Mouse (Mus musculus): ENCODE measurements around the gene Col15a1. TPM values are rescaled to one million over a fixed set of nuclear protein-coding genes. Genes with fewer than 3 reads are reported as not detected.

Gene Col15a1
- polyA plus RNA-seq, 1 experiment from 2014 or later = 28.6 TPM

GRCm38 (mm10) chr4:47222146-47222545 lies 14.2 kb downstream of the Col15a1 start:
- no peak for ATAC-seq (ENCODE audit: low FRiP score, low TSS enrichment)

GRCm38 (mm10) chr4:47225920-47226319 lies 18.0 kb downstream of the Col15a1 start:
- Histone ChIP-seq H3K4me2 (replicated peaks; ENCODE audit: low read depth) (no peak overlapping the region), H3K27me3 (ENCODE audit: control insufficient read depth, insufficient read depth, low read length) (no peaks in the 10 kb centered on the region), H3K27ac (replicated peaks) (no peak overlapping the region), H3K36me3 (ENCODE audit: control insufficient read depth, insufficient read depth, low read length) (no peaks in the 10 kb centered on the region), H3K4me3 (ENCODE audit: low read depth, low read length) (no peak overlapping the region), H3K4me1 (replicated peaks; ENCODE audit: control insufficient read depth, insufficient read depth) (peaks cover 6% of the 10 kb centered on the region; the same call in 1 of the 2 replicates), H3K9me3 (ENCODE audit: control insufficient read depth, low read length) (no peaks in the 10 kb centered on the region), H3K9ac (ENCODE audit: low read length) (no peak overlapping the region)
- TF ChIP-seq EP300 (optimal IDR thresholded peaks at IDR 0.05) (no peak), CTCF (IDR thresholded peaks at IDR 0.05; ENCODE audit: low read depth) (no peak)
- WGBS = 54% methylated on average over 6 of the region's 6 CpGs
- DNase-seq (ENCODE audit: low spot score) (no peak), ATAC-seq (ENCODE audit: low FRiP score, low TSS enrichment) (no peak)

More at GRCm38 (mm10) chr4:47222146-47222545, 14.2 kb downstream of the Col15a1 start:
- 65% methylated on average over 3 of the region's 3 CpGs for WGBS
- H3K9ac ChIP-seq (ENCODE audit: low read length) = no peak overlapping the region
- H3K36me3 ChIP-seq (ENCODE audit: control insufficient read depth, insufficient read depth, low read length) = no peaks in the 10 kb centered on the region
- no peak overlapping the region for H3K4me3 ChIP-seq (ENCODE audit: low read depth, low read length)
- TF ChIP-seq EP300 (optimal IDR thresholded peaks at IDR 0.05) (no peak), CTCF (IDR thresholded peaks at IDR 0.05; ENCODE audit: low read depth) (no peak)
- H3K4me2 ChIP-seq (replicated peaks; ENCODE audit: low read depth) = no peak overlapping the region
- H3K4me1 ChIP-seq (replicated peaks; ENCODE audit: control insufficient read depth, insufficient read depth) = peaks cover 2% of the 10 kb centered on the region; the same call in 1 of the 2 replicates
- H3K27me3 ChIP-seq (ENCODE audit: control insufficient read depth, insufficient read depth, low read length) = no peaks in the 10 kb centered on the region
- no peaks in the 10 kb centered on the region for H3K9me3 ChIP-seq (ENCODE audit: control insufficient read depth, low read length)
- DNase-seq (ENCODE audit: low spot score) = no peak
- H3K27ac ChIP-seq (replicated peaks) = no peak overlapping the region

- no peak for ATAC-seq (ENCODE audit: low FRiP score, low TSS enrichment)
Measured at GRCm38 (mm10) chr4:47227101-47227500, 19.1 kb downstream of the Col15a1 start.

GRCm38 (mm10) chr4:47227756-47228155 lies 19.8 kb downstream of the Col15a1 start:
- no peaks in the 10 kb centered on the region for H3K9me3 ChIP-seq (ENCODE audit: control insufficient read depth, low read length)
- no peak overlapping the region for H3K4me3 ChIP-seq (ENCODE audit: low read depth, low read length)
- peak overlapping the region; percentile 35; the same call in 1 of the 2 replicates for H3K9ac ChIP-seq (ENCODE audit: low read length)
- H3K4me1 ChIP-seq (replicated peaks; ENCODE audit: control insufficient read depth, insufficient read depth) = peaks cover 6% of the 10 kb centered on the region; the same call in 1 of the 2 replicates
- no peaks in the 10 kb centered on the region for H3K27me3 ChIP-seq (ENCODE audit: control insufficient read depth, insufficient read depth, low read length)
- DNase-seq (ENCODE audit: low spot score) (peak; percentile 48), ATAC-seq (ENCODE audit: low FRiP score, low TSS enrichment) (peak; percentile 67; the same call in 1 of the 2 replicates)
- WGBS = 41% methylated on average over 6 of the region's 6 CpGs
- TF ChIP-seq EP300 (optimal IDR thresholded peaks at IDR 0.05) = no peak
- no peak for TF ChIP-seq CTCF (IDR thresholded peaks at IDR 0.05; ENCODE audit: low read depth)
- H3K4me2 ChIP-seq (replicated peaks; ENCODE audit: low read depth) = no peak overlapping the region
- no peaks in the 10 kb centered on the region for H3K36me3 ChIP-seq (ENCODE audit: control insufficient read depth, insufficient read depth, low read length)
- peak overlapping the region; percentile 53 for H3K27ac ChIP-seq (replicated peaks)

More at GRCm38 (mm10) chr4:47227101-47227500, 19.1 kb downstream of the Col15a1 start:
- no peaks in the 10 kb centered on the region for H3K27me3 ChIP-seq (ENCODE audit: control insufficient read depth, insufficient read depth, low read length)
- no peak overlapping the region for H3K4me3 ChIP-seq (ENCODE audit: low read depth, low read length)
- no peaks in the 10 kb centered on the region for H3K36me3 ChIP-seq (ENCODE audit: control insufficient read depth, insufficient read depth, low read length)
- no peaks in the 10 kb centered on the region for H3K9me3 ChIP-seq (ENCODE audit: control insufficient read depth, low read length)
- peaks cover 6% of the 10 kb centered on the region; the same call in 1 of the 2 replicates for H3K4me1 ChIP-seq (replicated peaks; ENCODE audit: control insufficient read depth, insufficient read depth)
- no peak for DNase-seq (ENCODE audit: low spot score)
- no peak overlapping the region for H3K4me2 ChIP-seq (replicated peaks; ENCODE audit: low read depth)
- H3K9ac ChIP-seq (ENCODE audit: low read length) = no peak overlapping the region
- peak overlapping the region; percentile 53; the same call in 1 of the 2 replicates for H3K27ac ChIP-seq (replicated peaks)
- TF ChIP-seq CTCF (IDR thresholded peaks at IDR 0.05; ENCODE audit: low read depth) (no peak), EP300 (optimal IDR thresholded peaks at IDR 0.05) (no peak)
- WGBS = 44% methylated on average over 4 of the region's 4 CpGs

- Histone ChIP-seq H3K4me3 (ENCODE audit: low read depth, low read length) (no peak overlapping the region), H3K9ac (ENCODE audit: low read length) (no peak overlapping the region), H3K9me3 (ENCODE audit: control insufficient read depth, low read length) (no peaks in the 10 kb centered on the region), H3K4me2 (replicated peaks; ENCODE audit: low read depth) (no peak overlapping the region), H3K4me1 (replicated peaks; ENCODE audit: control insufficient read depth, insufficient read depth) (peaks cover 6% of the 10 kb centered on the region; the same call in 1 of the 2 replicates), H3K27ac (replicated peaks) (0 out of 2 replicates have a peak overlapping the region, but pooled peaks have one; percentile 49), H3K36me3 (ENCODE audit: control insufficient read depth, insufficient read depth, low read length) (no peaks in the 10 kb centered on the region), H3K27me3 (ENCODE audit: control insufficient read depth, insufficient read depth, low read length) (no peaks in the 10 kb centered on the region)
- 67% methylated on average over 5 of the region's 5 CpGs for WGBS
- no peak for DNase-seq (ENCODE audit: low spot score)
- ATAC-seq (ENCODE audit: low FRiP score, low TSS enrichment) = no peak
- TF ChIP-seq CTCF (IDR thresholded peaks at IDR 0.05; ENCODE audit: low read depth) (no peak), EP300 (optimal IDR thresholded peaks at IDR 0.05) (no peak)
Measured at GRCm38 (mm10) chr4:47228945-47229344, 21.0 kb downstream of the Col15a1 start.

- H3K27me3 ChIP-seq (ENCODE audit: control insufficient read depth, insufficient read depth, low read length) = no peaks in the 10 kb centered on the region
- no peak overlapping the region for H3K27ac ChIP-seq (replicated peaks)
- no peak overlapping the region for H3K4me2 ChIP-seq (replicated peaks; ENCODE audit: low read depth)
- ATAC-seq (ENCODE audit: low FRiP score, low TSS enrichment) (no peak), DNase-seq (ENCODE audit: low spot score) (no peak)
- no peak for TF ChIP-seq CTCF (IDR thresholded peaks at IDR 0.05; ENCODE audit: low read depth)
- no peak for TF ChIP-seq EP300 (optimal IDR thresholded peaks at IDR 0.05)
- 85% methylated on average over 7 of the region's 7 CpGs for WGBS
- no peak overlapping the region for H3K4me3 ChIP-seq (ENCODE audit: low read depth, low read length)
- peaks cover 6% of the 10 kb centered on the region; the same call in 1 of the 2 replicates for H3K4me1 ChIP-seq (replicated peaks; ENCODE audit: control insufficient read depth, insufficient read depth)
- H3K9me3 ChIP-seq (ENCODE audit: control insufficient read depth, low read length) = no peaks in the 10 kb centered on the region
- no peak overlapping the region for H3K9ac ChIP-seq (ENCODE audit: low read length)
- no peaks in the 10 kb centered on the region for H3K36me3 ChIP-seq (ENCODE audit: control insufficient read depth, insufficient read depth, low read length)
Measured at GRCm38 (mm10) chr4:47230498-47230897, 22.5 kb downstream of the Col15a1 start.
